Mouse (Mus musculus) cerebellum, adult 11-12 months (tissue): ENCODE results near the gene Elavl4.

Experiments used
- DNase-seq: peaks from one replicate; pipeline ENCODE4 v3.0.0; 2022

Elavl4 gene

DNA sequence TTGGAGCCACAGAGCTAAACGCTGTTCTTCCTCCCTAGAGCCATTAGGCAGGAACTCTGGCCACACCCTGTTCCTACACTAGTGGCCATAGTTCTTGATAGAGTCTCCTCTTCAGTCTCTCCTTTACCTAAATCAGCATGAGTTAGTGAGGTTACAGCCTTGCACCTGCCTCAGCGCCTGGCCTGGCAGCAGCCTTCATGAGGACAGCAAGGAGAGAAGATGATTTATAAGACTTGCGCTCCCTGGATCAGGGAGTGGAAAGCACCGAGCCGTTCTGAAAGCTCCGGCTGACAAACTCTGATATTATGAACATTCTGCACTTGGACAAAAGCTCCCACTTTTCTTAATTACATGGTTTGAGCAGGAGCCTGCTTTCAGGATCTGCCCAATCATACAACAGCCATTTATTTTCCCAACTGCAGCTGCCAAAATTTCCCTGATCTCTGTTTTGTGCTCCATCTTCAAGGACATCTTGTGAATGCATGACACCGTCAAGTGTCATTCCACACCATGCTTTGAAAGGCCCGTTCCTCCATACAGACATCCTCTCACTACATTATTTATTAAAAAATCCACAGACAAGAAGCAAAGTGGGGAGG is 87.3 kb downstream of the Elavl4 start:
- no peak for DNase-seq

DNA sequence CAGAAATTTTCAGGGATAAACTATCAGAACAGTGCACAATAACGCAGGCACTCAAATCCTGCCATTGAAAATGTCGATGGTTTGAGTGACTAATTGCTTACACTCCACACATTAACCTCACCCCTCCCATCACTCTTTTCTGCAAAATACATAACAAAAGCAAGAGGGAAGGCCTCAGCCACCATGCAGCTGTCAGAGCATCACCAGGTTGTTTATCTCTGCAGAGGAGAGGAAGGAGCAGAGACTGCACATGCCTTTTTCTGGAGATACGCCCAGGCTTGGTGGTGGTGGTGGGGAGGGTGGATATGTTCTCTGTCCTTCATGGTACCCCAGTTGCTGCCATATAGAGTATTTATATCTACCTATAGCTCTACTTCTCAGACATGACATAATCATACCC is 94.3 kb downstream of the Elavl4 start:
- DNase-seq: no peak

DNA sequence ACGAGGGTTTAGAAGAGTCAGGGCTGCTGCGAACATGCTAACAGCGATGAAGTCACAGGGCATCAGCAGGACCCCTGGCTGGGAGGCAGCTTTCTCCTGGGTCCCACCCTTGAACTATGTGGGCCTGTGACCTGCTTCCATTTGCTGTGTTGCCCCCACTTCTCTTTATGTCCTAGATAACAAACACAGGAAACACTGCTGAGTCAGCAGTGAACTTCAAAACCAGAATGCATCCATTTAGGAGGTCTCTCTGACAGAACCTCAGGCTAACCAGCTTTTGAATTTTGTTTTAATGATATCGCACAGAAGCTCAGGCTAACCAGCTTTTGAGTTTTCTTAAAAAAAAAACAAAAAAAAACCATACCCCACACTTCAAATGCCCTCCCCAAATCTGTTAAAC is 96.1 kb downstream of the Elavl4 start:
- DNase-seq: no peak

DNA sequence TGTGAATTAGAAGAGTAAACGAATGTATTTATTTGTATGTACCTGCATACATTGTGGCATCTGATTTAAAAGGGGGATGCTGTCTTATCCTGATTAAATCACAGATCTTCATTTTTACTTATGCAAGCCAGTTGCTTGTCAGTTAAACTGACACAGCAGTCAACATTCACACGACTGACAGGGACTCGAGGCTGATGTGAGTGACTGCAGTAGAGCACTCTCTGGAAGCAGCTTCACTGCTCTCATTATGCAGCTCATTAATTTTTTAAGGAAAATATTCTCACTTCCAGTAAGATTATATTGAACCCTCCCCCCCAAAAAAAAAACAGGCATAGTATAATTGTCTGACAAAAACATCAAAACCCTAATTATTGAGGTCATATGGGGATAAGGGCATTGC is 101.7 kb downstream of the Elavl4 start:
- no peak for DNase-seq

DNA sequence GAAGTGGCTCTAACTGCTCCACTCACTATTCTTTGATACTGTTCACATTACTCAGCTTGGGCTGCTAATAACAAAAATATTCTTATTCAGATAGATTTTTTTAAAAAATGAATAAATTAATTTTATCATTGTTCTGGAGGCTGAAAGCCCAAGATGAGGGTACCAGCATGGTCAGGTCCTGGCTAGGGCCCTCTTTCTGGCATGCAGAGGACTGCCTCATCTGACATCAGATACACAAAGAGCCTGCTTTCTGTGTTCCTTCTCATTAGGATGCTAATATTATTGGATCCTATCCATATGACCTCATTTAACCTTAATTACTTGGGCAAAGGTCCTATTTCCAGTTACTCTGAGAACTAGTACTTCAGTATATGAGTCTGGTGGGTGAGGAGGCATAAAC is 108.8 kb downstream of the Elavl4 start:
- DNase-seq: no peak

DNA sequence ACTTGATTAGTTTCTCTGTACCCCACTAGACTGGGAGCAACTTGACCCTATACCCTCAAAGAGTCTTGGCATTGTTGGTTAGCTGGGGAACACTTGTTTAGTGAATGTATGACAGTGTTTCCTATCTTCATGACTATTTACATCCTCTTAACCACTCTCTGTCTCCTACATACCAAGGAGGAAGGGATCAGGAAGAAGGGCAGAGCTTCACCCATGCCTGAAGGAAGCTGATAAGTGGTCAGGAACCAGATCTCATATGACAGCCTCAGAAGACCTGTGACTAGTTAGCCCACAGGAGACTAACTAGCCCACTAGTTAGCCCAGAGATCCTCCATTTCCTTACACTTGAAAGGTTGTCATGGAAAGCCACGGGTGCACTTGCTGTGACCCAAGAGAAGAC is 117.2 kb downstream of the Elavl4 start:
- DNase-seq: no peak

DNA sequence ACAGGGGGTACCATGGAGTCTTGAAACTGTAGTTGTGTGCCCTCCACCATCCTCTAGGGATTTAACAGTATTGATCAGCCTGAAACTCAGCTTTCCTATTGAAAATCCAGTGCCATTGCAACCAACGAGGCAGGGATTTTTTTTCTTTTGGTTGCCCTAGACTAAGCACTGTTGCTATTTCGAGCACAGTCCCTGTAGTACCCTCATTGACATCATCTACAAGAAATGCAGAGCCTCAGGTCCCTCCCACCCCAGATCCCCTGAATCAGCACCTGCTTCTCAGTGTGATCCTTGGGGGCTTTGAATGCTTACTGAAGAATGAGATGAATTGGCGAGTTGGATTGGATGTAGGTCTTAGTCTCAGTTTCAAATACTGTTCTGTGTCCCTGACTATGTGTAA is 119.4 kb downstream of the Elavl4 start:
- no peak for DNase-seq

DNA sequence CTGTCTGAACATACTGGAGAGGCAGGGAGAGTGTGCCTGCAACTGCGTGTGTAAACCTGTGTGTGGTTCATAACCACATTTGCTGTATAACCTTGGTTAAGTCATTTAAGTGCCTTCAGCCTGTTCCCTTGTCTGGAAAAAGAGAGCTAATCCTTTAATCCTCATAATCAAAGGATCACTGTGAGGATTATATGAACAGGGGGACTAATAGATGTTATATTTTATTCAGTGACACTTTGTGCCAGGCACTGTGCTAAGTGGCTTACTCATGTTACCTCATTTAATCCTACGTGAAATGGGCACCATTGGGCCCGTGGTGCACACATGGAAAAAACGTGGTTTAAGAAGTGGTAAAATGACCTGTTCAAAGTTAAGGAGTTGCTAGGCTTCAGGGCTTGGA is 119.9 kb downstream of the Elavl4 start:
- no peak for DNase-seq

DNA sequence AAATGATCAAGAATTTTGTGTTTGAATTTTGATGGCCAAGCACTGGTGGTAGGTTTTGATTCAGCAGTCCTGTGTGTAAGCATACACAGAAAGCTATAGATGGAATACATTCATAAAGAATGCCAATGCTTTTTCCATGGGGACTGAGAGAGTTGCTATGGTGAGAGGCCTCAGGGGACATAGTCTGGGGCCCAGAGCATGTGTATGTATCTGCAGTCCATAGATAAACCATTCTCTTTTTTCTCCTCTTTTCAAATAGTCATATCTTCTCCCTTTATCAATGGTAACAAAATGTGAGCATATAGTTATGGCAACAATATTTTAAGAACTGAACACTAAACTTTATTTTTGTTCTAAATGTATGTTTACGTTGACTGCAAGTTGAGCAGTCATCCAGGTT is 122.1 kb downstream of the Elavl4 start:
- DNase-seq: no peak

DNA sequence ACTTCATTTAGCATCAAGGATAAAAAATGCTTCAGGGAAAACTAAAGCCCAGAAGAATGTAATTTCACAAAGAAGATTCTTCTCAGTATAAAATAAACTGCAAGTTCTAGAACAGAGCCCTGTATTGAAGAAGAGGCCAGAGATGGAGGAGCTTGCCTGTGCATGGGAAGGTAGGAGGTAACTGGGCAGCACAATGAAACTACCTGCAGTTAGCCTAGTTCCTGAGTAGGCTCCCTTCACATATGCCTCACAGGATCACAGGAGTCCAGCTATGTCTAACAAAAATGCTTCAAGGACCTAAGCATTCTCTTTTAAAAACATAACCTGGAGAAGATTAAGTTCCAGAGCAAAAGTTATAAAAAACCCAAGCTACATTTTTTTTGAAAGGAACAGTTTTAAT is 122.5 kb downstream of the Elavl4 start:
- DNase-seq: no peak

DNA sequence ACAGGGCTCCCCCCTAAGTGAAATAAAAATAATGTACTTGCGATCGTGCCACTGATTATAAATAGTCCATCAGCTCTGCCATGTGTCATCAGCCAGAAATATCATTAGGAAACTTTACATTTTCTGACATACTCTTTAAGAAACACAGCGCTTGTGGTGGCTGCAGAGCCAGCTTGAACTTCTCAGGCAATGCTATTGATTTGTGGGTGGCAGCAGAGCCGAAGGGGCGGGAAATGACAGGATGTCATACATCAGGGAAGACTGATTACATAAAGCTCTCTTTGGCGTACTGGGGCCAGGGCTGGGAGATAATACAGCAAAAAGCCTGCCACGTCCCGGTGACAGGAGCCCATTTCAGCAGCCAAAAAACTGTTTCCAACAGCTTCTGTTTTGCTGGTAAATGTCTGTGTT is 124.1 kb downstream of the Elavl4 start:
- peak; percentile 20 for DNase-seq

DNA sequence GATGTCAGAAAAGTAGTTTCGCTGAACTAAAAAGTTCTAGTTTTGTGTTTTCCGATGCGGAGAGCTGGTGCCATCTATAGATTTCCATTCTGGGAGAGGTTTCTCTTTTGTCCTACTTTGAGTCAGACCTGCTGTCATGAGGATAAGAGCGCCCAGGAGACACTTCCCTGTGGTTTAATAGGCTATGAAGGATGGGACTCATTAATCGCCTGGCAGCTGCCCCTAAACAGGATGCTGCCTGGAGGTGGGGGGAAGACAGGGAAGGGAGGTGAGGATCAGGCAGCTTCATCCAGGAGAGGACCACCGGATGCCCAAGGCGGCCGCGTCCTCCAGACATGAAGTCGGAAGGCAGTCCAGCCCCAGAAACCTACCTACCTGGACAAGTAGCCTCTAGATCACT is 126.2 kb downstream of the Elavl4 start:
- DNase-seq: peak; percentile 14

DNA sequence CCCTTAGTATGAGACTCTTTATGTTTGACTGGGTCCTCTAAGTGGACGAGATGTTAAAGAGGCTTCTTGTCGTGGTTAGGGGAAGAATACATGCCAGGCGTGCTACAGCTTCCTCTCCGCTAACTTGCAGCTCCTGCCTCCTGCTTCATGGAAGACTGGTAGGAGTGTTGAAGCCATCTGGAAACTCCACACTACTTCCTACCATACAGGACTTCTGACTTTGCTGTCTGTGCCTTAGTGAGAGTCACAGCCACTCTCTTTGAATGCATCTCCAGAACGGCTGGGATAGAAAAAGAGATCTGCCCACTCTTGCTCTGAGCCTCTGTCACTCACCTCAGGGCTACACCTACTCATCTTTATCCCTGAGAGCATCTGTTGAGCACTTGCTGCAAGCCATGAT is 132.9 kb downstream of the Elavl4 start:
- no peak for DNase-seq

DNA sequence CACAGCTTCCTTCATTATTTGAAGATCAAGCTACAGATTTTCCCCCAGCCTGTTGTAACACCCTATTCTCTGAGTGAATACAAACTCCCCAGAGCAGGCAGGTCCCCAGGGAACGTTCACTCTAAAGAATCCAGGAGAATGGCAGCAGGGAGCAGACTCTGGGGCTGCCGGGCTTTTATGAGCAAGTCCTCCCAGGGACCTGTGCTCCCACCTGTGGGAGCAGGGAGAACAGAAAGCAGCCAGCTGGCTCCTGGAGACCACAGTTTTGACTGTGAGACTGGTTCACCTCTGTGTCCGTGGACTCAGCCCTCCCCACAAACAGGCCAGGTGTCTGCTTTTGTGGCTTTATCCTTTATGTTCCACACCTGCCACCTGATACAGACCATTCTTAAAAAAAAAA is 134.2 kb downstream of the Elavl4 start:
- no peak for DNase-seq

DNA sequence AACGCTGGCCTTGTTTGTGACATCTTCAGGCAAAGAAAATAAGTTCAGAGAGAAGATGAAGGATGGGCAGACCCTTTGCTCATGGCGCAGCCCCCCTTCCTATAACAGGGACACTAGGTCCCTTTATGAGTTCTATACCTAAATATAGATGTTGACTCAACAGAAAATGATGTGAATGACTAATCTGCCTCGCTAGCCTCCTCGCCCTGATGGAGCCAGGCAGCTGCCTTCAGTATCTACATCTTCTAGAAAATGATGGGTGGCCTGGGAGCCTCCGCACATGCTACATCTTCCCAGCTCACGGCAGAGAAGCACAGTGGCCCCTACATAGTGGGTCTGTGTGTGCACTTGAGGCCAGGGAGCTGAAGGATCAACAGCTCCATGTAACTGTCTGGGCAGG is 137.2 kb downstream of the Elavl4 start:
- DNase-seq: no peak

DNA sequence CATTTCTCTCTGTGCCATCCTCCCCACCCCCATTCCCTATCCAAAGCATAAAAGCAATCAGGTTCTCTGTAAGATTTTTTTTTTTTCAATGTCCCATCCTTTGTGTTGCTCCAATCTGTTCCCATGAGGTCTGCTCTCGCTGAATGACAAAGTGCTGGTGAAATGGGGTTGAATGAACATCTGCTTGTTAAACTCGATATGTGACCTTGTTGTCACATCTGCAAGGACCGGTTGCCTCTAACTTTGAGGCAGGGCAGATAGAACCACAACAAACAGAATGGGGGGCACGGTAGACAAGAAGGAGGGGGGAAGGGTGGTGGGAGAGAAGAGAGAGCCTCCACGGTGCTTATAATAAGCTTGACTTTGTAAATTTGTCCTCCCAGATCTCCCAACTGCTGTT is 138.0 kb downstream of the Elavl4 start:
- no peak for DNase-seq

DNA sequence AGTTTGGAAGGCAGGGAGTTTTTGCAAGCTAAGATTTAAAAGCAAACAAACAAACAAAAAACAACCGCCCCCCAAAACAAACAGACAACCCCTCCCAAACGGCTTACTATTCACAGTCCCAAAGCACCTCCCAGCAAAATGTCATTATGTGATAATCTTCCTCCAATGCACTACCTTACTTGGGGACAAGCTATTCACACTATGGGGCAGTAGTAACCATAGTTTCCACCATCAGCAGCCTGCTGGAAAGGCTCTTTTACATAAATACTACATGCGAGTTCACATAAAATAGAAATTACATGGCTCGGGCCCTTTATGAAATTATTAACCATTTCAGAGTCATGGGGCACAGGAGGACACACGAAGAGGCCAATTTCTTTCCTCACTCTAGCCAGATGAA is 141.5 kb downstream of the Elavl4 start:
- no peak for DNase-seq

DNA sequence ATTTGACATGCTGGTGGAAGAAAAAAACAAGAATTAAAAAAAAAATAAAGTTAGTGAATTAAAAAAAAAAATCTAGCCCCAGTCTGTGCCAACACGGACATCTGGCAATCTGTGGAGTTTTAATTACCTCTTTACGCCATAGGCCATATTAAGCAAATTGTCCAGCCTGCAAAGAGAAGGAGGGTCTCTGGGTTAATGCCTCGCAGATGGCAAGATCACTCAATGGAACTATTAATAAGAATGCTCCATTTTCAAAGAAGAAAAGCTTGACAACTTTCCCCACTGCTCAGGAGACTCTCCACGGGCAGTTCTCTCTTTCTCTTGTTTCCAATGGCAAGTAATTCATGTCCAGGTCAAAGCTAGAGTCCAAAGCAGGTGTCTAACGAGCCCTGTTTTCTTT is 142.1 kb downstream of the Elavl4 start:
- DNase-seq: no peak

DNA sequence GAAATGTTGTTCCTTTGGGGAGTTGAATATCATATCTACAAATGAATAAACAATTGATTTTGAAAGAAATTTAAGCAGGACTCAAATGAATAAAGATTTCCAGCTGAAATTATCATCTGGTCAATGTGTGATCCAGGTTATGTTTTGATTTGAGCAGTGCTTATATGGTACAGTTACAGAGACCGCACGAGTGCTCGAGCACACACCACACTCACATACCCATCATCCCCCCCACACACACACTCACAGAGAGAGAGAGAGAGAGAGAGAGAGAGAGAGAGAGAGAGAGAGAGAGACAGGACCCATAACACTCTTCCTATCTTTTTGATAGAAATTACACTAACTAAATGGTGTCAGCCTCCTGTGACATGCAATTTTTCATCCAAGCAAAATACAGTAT is 150.0 kb downstream of the Elavl4 start:
- DNase-seq: no peak

DNA sequence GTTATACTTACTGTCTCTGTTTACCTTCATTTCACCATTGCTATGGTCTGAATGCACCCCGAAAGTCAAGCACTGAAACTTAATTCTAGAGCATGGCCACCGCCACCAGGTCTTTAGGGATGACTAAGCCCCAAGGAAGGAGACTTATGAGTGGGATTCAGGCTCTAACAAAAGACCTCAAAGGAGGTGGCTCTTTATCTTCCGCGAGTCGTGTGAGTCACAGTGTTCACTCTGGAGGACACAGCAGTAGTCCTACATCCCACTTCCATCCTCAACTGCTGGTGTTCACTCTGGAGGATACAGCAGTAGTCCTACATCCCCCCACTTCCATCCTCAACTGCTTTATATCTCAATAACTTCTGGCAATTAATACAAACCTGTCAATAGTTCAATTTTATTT is 151.8 kb downstream of the Elavl4 start:
- no peak for DNase-seq

DNA sequence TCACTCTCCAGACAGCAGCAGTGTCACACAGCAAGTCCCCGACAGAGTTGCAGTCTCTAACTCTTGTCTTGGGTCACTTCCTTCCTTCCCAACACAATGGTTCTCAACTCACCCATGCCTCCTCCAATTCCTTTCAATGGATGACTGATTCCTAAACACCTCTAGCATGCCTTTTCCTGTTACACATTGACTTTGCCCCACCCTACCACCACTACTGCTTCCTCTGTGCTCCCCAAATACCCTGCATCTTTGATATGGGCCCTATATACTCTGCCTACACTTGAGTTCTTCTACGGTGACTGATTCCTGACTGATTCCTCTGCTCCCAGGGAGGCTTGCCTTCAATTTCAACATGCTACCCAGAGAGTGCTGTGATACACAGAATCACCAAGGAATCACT is 153.1 kb downstream of the Elavl4 start:
- no peak for DNase-seq

DNA sequence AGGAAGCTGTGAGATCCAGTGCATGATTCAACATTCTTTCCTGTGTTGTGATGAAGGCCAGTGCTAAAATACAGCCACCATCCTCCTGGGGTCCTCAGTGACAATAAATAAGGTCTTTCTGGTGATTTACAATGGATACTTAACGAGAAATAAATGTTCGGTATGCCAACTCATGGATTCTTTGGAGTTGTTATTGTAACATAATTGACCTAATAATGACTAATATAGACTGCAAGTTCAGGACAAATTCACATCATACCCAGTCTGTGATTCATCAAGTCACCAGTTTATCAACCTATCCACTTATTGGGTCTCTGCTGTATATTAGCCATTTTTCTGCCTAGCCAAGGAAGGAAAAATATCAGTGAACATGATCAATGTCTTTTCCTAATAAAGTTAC is 174.4 kb downstream of the Elavl4 start:
- DNase-seq: no peak

DNA sequence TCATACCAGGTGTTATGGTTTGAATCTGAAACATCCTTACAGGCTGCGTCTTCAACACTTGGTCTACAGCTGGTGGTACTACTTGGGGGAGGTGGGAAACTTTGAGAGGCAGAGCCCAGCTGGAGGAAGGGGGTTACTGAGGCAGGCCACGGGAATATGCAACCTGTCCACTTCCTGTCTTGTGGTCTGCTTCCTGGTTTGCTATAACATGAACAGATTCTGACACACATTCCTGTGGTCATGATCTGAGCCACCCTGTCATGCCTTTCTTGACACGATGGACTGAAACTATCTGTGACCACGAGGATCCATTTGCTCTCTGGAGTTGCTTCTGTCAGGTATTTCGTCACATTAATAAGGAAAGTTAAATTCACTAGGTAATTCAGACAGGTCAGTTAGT is 179.7 kb downstream of the Elavl4 start:
- no peak for DNase-seq

DNA sequence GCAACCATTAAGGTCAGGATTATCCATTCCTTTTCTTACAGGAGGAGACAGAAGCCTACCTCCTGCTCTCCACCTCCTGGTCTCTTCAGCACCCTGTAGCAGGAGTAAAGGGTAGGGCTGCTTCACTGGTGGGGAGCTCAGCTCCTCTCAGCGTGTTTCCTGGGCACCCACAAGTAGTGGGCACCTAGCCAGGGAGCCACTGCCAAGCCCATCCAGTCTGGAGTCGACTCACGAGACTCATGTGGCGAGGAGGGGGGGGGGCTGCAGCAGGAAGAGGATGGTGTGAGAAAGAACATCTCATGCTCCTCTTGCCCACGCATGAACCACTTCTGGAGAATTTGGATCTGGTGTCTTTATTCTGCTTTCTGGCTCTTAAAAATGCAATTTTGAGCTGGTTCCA is 186.5 kb downstream of the Elavl4 start:
- DNase-seq: no peak

DNA sequence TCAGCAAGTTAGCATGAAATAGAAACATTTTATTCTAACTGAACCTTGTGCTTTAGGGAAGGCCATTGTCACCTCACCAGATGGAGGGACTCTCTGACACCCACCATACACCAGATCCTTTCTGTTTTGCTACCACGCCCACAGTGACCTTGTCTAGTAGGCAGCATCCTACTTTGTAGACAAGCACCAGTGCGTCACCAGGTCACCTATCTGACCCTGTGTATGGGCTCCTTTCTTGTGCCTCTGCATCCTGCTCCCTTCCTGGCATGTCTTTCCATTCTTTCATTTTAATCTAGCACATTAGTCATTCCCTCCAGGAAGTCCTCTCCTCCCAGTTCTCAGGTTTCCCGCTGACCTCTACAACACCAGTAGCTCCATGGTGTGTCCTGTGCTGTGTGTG is 190.1 kb downstream of the Elavl4 start:
- no peak for DNase-seq
